Mouse (Mus musculus): ENCODE measurements around the gene Tbxas1. TPM values are rescaled to one million over a fixed set of nuclear protein-coding genes. Genes with fewer than 3 reads are reported as not detected.

Tbxas1 gene
- polyA plus RNA-seq, 1 experiment from 2014 or later = 1.5 TPM

DNA sequence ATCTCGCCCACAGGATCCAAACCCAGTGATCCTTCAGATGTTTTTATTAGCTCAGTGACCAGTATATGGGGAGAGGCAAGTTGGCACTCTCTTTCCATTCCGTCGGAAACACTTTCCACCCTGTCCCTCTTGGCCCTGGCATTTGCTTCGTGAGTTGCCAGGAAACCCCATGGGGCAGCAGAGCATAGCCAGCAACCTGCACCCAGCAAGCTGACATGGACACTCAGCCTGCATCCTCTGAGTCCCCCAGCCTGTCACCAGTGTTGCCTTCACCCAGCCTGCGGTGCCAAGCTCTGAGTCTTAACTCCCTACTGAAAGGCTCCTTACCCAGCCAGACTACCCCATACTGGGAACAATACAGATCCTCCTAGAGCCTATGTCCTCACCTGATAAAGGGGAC lies 173.9 kb downstream of the Tbxas1 start:
- WGBS = 68% methylated on average over 5 of the region's 5 CpGs
- H3K9ac ChIP-seq (ENCODE audit: low read length) = no peak overlapping the region
- no peaks in the 10 kb centered on the region for H3K36me3 ChIP-seq (ENCODE audit: control insufficient read depth, insufficient read depth, low read length)
- ATAC-seq (ENCODE audit: insufficient read depth, low FRiP score, low TSS enrichment) = no peak
- H3K4me1 ChIP-seq (ENCODE audit: control insufficient read depth, insufficient read depth, low read length) = no peaks in the 10 kb centered on the region
- no peak for DNase-seq (ENCODE audit: low spot score)
- H3K27ac ChIP-seq (ENCODE audit: low read depth, low read length) = no peak overlapping the region
- H3K4me3 ChIP-seq (ENCODE audit: low read depth, low read length) = no peak overlapping the region
- H3K9me3 ChIP-seq (ENCODE audit: control insufficient read depth, low read length) = no peaks in the 10 kb centered on the region
- no peaks in the 10 kb centered on the region for H3K27me3 ChIP-seq (ENCODE audit: control insufficient read depth, insufficient read depth, low read length)
- no peak overlapping the region for H3K4me2 ChIP-seq (ENCODE audit: low read depth)

DNA sequence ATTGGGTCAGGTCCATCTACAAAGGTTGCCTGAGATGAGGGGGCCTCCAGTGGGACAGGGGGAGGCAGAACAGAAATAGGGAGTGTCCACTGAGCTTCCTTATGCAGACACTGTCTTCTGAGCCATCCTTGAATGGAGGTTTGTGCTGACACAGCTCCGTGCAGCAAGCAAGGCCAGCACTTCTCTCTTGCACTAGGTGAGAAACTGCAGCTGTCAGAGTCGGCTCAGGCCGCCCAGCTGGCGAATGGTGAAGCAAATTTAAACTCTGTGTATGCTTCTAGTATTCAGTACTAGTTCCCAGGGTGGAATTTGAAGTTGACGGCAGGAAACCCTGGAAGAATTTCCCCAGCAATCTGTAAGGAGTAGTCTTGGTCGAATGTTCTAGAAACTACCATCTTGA lies 175.6 kb downstream of the Tbxas1 start:
- ATAC-seq (ENCODE audit: insufficient read depth, low FRiP score, low TSS enrichment) = no peak
- DNase-seq (ENCODE audit: low spot score) = no peak
- no peak overlapping the region for H3K4me2 ChIP-seq (ENCODE audit: low read depth)
- H3K4me1 ChIP-seq (ENCODE audit: control insufficient read depth, insufficient read depth, low read length) = no peaks in the 10 kb centered on the region
- H3K27ac ChIP-seq (ENCODE audit: low read depth, low read length) = no peak overlapping the region
- H3K27me3 ChIP-seq (ENCODE audit: control insufficient read depth, insufficient read depth, low read length) = no peaks in the 10 kb centered on the region
- no peaks in the 10 kb centered on the region for H3K36me3 ChIP-seq (ENCODE audit: control insufficient read depth, insufficient read depth, low read length)
- no peak overlapping the region for H3K9ac ChIP-seq (ENCODE audit: low read length)
- no peak overlapping the region for H3K4me3 ChIP-seq (ENCODE audit: low read depth, low read length)
- no peaks in the 10 kb centered on the region for H3K9me3 ChIP-seq (ENCODE audit: control insufficient read depth, low read length)
- 86% methylated on average over 6 of the region's 6 CpGs for WGBS

DNA sequence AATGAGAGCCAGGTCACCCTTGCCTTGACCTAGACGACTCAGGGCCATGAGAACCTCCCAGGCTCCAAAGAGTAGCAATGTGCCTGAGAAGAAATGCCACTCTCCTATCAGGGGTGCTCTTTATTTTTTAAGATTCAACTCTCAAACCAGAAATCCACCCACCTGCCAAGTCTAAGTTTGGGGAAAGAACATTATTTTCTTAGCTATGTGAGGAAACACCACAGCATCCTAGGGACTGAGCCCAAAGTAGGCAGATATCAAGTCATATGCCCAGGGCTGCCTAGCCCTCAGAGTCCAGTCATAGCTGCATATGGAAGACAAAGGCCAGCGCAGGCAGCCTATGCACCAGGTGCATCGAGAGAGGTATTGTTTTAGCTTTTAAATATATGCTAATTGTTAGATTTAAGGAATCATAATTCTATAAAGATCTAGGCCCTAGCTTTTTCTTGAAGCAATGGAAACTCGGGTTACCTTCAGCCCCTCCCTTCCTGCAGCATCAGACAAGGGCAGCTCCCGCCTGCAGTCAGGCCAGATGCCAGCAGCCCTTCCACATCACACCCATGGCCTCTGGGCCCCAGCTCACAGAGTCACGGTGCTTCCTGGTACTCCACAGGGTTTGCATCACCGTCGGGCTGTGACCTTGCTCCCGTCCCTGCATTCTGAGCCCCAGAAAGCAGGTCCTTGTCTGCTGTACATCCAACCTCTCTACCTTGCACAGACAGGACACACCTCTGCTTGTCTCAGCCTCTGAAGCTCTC lies 176.8 kb downstream of the Tbxas1 start:
- ATAC-seq (ENCODE audit: insufficient read depth, low FRiP score, low TSS enrichment) = no peak
- WGBS = 82% methylated on average over 9 of the region's 9 CpGs

DNA sequence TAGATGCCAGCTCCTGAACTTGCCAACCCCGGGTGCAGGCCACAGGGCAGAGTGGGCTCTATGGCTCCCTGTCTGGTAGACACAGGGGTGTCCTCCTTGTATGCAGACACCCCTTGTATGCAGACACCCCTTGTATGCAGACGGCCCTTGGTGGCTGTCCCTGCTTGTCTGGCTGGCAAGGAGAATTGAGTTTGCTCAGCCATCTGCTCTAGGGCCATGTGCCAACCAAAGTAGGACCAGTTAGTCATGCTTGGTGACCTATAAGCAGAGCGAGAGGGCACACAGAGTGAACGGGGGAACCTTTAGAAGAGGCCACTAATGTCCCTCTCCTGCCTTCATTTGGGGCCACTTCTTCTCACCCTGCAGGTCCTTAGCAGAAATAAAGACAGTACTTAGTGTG lies 177.4 kb downstream of the Tbxas1 start:
- ATAC-seq (ENCODE audit: insufficient read depth, low FRiP score, low TSS enrichment) (no peak), DNase-seq (ENCODE audit: low spot score) (no peak)
- no peak overlapping the region for H3K4me3 ChIP-seq (ENCODE audit: low read depth, low read length)
- no peaks in the 10 kb centered on the region for H3K9me3 ChIP-seq (ENCODE audit: control insufficient read depth, low read length)
- H3K36me3 ChIP-seq (ENCODE audit: control insufficient read depth, insufficient read depth, low read length) = no peaks in the 10 kb centered on the region
- no peak overlapping the region for H3K9ac ChIP-seq (ENCODE audit: low read length)
- no peaks in the 10 kb centered on the region for H3K4me1 ChIP-seq (ENCODE audit: control insufficient read depth, insufficient read depth, low read length)
- 87% methylated on average over 4 of the region's 4 CpGs for WGBS
- H3K4me2 ChIP-seq (ENCODE audit: low read depth) = no peak overlapping the region
- H3K27ac ChIP-seq (ENCODE audit: low read depth, low read length) = no peak overlapping the region
- H3K27me3 ChIP-seq (ENCODE audit: control insufficient read depth, insufficient read depth, low read length) = no peaks in the 10 kb centered on the region

More for the DNA sequence above, 176.8 kb downstream of the Tbxas1 start:
- Histone ChIP-seq H3K4me1 (ENCODE audit: control insufficient read depth, insufficient read depth, low read length) (no peaks in the 10 kb centered on the region), H3K36me3 (ENCODE audit: control insufficient read depth, insufficient read depth, low read length) (no peaks in the 10 kb centered on the region), H3K4me2 (ENCODE audit: low read depth) (no peak overlapping the region), H3K27ac (ENCODE audit: low read depth, low read length) (no peak overlapping the region), H3K4me3 (ENCODE audit: low read depth, low read length) (no peak overlapping the region), H3K27me3 (ENCODE audit: control insufficient read depth, insufficient read depth, low read length) (no peaks in the 10 kb centered on the region), H3K9ac (ENCODE audit: low read length) (no peak overlapping the region), H3K9me3 (ENCODE audit: control insufficient read depth, low read length) (no peaks in the 10 kb centered on the region)
- no peak for DNase-seq (ENCODE audit: low spot score)

DNA sequence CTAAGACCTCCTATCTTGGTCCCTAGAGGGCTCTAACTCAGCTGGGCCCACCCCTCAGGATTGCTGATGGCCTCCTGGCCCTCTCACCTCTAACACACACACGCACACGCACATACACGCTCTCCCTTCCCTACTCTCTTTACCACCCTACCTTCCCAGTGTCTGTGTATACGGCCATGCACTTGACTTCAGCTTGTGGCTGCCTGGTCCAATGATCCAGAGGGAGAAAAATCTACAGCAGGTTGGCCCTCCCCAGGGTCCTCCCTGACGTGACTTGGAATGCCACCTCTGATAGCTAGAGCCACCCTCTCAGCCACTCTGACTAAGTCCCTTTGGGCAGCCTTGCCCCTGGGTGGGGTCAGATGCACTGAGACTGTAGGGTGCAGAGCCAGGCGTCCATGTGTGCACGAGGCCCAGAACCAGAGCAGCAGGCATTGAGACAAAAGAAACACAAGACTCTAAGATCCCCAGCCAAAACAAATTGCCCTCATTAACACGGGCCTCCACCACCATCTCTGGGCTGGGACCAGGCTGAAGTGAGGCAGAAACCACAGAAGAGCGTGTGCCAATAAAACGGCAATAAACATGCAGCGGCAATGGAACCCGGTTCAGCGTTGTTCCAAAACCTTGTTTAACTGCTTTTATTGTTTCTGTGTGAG lies 179.1 kb downstream of the Tbxas1 start:
- H3K27ac ChIP-seq (ENCODE audit: low read depth, low read length) = no peak overlapping the region
- H3K4me2 ChIP-seq (ENCODE audit: low read depth) = no peak overlapping the region
- no peaks in the 10 kb centered on the region for H3K36me3 ChIP-seq (ENCODE audit: control insufficient read depth, insufficient read depth, low read length)
- H3K27me3 ChIP-seq (ENCODE audit: control insufficient read depth, insufficient read depth, low read length) = no peaks in the 10 kb centered on the region
- DNase-seq (ENCODE audit: low spot score) (no peak), ATAC-seq (ENCODE audit: insufficient read depth, low FRiP score, low TSS enrichment) (no peak)
- 53% methylated on average over 13 of the region's 13 CpGs for WGBS
- H3K4me3 ChIP-seq (ENCODE audit: low read depth, low read length) = no peak overlapping the region
- no peak overlapping the region for H3K9ac ChIP-seq (ENCODE audit: low read length)
- no peaks in the 10 kb centered on the region for H3K4me1 ChIP-seq (ENCODE audit: control insufficient read depth, insufficient read depth, low read length)
- no peaks in the 10 kb centered on the region for H3K9me3 ChIP-seq (ENCODE audit: control insufficient read depth, low read length)

DNA sequence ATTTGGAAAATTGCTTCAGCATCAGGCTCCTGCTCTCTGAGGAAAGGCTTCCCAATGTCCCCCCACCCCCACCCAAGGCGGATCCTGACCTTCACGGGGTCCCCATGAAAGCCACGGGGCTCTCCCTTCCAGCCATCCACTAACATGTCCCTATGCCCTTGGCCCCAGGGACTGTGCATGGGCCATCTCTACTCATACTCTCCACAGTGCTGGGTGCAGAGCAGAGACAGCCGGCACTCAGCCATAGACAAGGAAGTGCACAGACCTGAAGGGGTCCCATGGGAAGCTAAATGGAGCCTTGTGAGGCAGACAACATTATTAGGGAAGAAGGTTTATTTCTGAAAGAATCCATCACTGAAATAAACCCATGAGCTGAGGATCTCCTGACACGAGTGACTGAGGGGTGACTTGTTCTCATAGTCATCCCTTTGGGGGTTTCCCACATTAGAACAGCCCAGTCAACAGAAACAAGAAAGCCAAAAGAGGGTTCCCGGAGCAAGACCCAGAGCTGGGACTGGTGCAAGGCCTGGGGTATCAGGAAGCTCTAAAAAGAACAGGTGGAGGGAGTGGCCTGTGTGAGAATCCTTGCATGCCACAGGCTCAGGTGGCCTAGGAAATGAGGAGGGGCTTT lies 179.8 kb downstream of the Tbxas1 start:
- no peak for ATAC-seq (ENCODE audit: insufficient read depth, low FRiP score, low TSS enrichment)
- Histone ChIP-seq H3K27me3 (ENCODE audit: control insufficient read depth, insufficient read depth, low read length) (no peaks in the 10 kb centered on the region), H3K4me3 (ENCODE audit: low read depth, low read length) (no peak overlapping the region), H3K9me3 (ENCODE audit: control insufficient read depth, low read length) (no peaks in the 10 kb centered on the region), H3K4me2 (ENCODE audit: low read depth) (no peak overlapping the region), H3K27ac (ENCODE audit: low read depth, low read length) (no peak overlapping the region), H3K4me1 (ENCODE audit: control insufficient read depth, insufficient read depth, low read length) (no peaks in the 10 kb centered on the region), H3K36me3 (ENCODE audit: control insufficient read depth, insufficient read depth, low read length) (no peaks in the 10 kb centered on the region), H3K9ac (ENCODE audit: low read length) (no peak overlapping the region)
- 51% methylated on average over 6 of the region's 6 CpGs for whole genome bisulfite sequencing
- no peak for DNase-seq (ENCODE audit: low spot score)

DNA sequence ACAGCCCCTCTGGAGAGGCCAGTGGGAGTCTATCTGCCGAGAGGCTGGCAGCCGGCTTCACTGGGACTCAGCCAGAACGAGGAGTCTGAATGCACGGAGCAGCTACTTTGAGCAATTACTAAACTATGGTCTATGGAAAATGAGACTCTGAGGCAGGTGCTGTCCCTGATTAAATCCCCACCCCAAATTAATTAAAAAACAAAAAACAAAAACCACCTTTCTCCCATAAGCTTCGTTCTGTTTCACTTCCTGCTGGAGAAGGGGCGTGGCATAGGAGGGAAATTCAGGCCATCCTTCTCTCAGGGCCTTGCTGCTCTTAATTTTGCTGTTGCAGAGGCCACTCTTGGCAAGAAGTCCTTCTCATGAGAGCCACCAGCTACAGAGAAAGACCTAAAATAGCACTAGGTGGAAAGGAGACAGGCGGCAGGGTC lies 180.6 kb downstream of the Tbxas1 start:
- Histone ChIP-seq H3K9me3 (ENCODE audit: control insufficient read depth, low read length) (no peaks in the 10 kb centered on the region), H3K4me1 (ENCODE audit: control insufficient read depth, insufficient read depth, low read length) (peaks cover 7% of the 10 kb centered on the region), H3K36me3 (ENCODE audit: control insufficient read depth, insufficient read depth, low read length) (no peaks in the 10 kb centered on the region), H3K27ac (ENCODE audit: low read depth, low read length) (no peak overlapping the region), H3K4me2 (ENCODE audit: low read depth) (no peak overlapping the region), H3K27me3 (ENCODE audit: control insufficient read depth, insufficient read depth, low read length) (no peaks in the 10 kb centered on the region), H3K9ac (ENCODE audit: low read length) (no peak overlapping the region), H3K4me3 (ENCODE audit: low read depth, low read length) (no peak overlapping the region)
- ATAC-seq (ENCODE audit: insufficient read depth, low FRiP score, low TSS enrichment) (no peak), DNase-seq (ENCODE audit: low spot score) (no peak)
- 68% methylated on average over 7 of the region's 7 CpGs for WGBS

DNA sequence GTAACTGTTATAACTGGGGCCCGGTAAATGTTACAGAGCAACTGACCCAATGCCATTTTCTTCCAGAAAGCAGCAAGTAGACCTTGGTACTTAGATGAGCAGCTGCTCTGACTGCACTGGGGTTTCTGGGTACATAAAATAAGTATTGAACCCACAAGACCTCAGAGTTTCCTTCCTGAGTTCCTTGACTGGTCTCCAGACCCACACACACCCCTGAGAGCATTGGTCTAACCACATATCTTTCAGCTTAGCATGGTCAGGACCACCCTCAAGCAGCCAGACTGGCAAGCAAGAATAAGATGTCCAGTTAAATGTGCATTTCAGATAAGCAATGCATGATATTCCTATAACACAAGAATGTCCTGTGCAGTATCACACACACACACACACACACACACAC lies 182.0 kb downstream of the Tbxas1 start:
- Histone ChIP-seq H3K4me2 (ENCODE audit: low read depth) (no peak overlapping the region), H3K4me1 (ENCODE audit: control insufficient read depth, insufficient read depth, low read length) (peaks cover 10% of the 10 kb centered on the region), H3K9ac (ENCODE audit: low read length) (no peak overlapping the region), H3K27ac (ENCODE audit: low read depth, low read length) (no peak overlapping the region), H3K4me3 (ENCODE audit: low read depth, low read length) (no peak overlapping the region), H3K9me3 (ENCODE audit: control insufficient read depth, low read length) (no peaks in the 10 kb centered on the region), H3K36me3 (ENCODE audit: control insufficient read depth, insufficient read depth, low read length) (no peaks in the 10 kb centered on the region), H3K27me3 (ENCODE audit: control insufficient read depth, insufficient read depth, low read length) (no peaks in the 10 kb centered on the region)
- DNase-seq (ENCODE audit: low spot score) = no peak
- WGBS = 89% methylated on average over 1 of the region's 1 CpGs
- no peak for ATAC-seq (ENCODE audit: insufficient read depth, low FRiP score, low TSS enrichment)

DNA sequence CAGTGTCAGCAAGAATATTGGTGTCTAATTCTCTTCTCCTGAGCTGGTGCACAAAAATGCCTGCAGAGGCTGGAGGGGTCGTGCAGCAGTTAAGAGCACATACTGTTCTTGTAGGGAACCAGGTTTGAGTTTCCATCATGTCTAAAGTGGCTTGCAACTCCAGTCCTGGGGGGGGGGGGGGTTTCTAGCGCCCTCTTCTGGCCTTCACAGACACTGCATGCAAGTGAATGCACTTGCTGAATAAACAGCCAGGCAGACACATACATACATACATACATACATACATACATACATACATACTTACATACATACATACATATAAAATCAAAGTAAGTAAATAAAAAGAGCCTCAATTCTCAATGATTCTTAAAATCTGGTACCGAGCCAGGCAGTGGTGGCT lies 183.2 kb downstream of the Tbxas1 start:
- H3K27me3 ChIP-seq (ENCODE audit: control insufficient read depth, insufficient read depth, low read length) = no peaks in the 10 kb centered on the region
- no peak overlapping the region for H3K4me3 ChIP-seq (ENCODE audit: low read depth, low read length)
- no peaks in the 10 kb centered on the region for H3K36me3 ChIP-seq (ENCODE audit: control insufficient read depth, insufficient read depth, low read length)
- H3K4me2 ChIP-seq (ENCODE audit: low read depth) = no peak overlapping the region
- H3K9ac ChIP-seq (ENCODE audit: low read length) = no peak overlapping the region
- peaks cover 10% of the 10 kb centered on the region for H3K4me1 ChIP-seq (ENCODE audit: control insufficient read depth, insufficient read depth, low read length)
- DNase-seq (ENCODE audit: low spot score) (no peak), ATAC-seq (ENCODE audit: insufficient read depth, low FRiP score, low TSS enrichment) (no peak)
- WGBS = 54% methylated on average over 3 of the region's 3 CpGs
- no peaks in the 10 kb centered on the region for H3K9me3 ChIP-seq (ENCODE audit: control insufficient read depth, low read length)
- no peak overlapping the region for H3K27ac ChIP-seq (ENCODE audit: low read depth, low read length)
